Mouse (Mus musculus) stomach, postnatal 0 days (tissue): Measurements from ENCODE around the gene Nhlrc2.

Experiments used
- CTCF ChIP-seq: IDR thresholded peaks from 2 replicates; pipeline ENCODE4 v1.5.1; 2016; ENCODE audit warnings: antibody characterized with exemption, low read depth, mild to moderate bottlenecking, moderate library complexity
- EP300 ChIP-seq: optimal IDR thresholded peaks from 2 replicates; pipeline ENCODE3; 2016; ENCODE audit warnings: antibody characterized with exemption

- TF ChIP-seq EP300 (no peak), CTCF (no peak)
Observed at GRCm38 (mm10) chr19:56581981-56582380, 33.9 kb downstream of the Nhlrc2 start.
